Mouse (Mus musculus): ENCODE results near the gene Glb1l. TPM values are rescaled to one million over a fixed set of nuclear protein-coding genes. Genes with fewer than 3 reads are reported as not detected.

Glb1l gene
- polyA plus RNA-seq, 1 experiment from 2014 or later = 34.4 TPM

DNA sequence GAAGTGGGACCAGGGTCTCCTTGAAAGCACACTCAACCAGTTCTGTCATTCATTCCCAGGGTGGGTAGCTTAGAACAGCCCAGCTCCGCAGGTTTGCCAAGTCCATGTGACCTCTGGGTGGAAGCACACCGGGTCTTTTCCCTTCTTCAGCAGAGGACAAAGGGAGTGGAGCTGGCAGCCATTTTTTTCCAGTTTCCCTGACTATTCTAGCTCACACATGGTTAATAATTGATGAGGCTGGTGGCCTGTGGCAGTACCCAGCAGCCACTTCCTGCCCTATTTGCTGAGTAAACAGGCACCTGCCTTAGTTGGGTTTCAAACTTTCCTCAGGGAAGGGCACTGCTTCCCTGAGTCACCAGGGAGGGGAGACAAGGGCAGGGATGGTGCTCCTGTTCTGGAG, 3.8 kb upstream of the Glb1l start:
- no peak overlapping the region for H3K4me2 ChIP-seq (replicated peaks; ENCODE audit: low read depth, low read length)
- no peak overlapping the region for H3K4me3 ChIP-seq (ENCODE audit: low read length)
- no peak for ATAC-seq (ENCODE audit: low FRiP score, low TSS enrichment)
- peaks cover 16% of the 10 kb centered on the region for H3K27me3 ChIP-seq (ENCODE audit: control insufficient read depth, insufficient read depth, low read length)
- WGBS = 59% methylated on average over 2 of the region's 2 CpGs
- H3K9ac ChIP-seq (ENCODE audit: low read depth, low read length) = no peak overlapping the region
- H3K9me3 ChIP-seq (ENCODE audit: control insufficient read depth, low read length) = no peaks in the 10 kb centered on the region
- H3K4me1 ChIP-seq (ENCODE audit: control insufficient read depth, insufficient read depth, low read length) = peaks cover 25% of the 10 kb centered on the region
- H3K36me3 ChIP-seq (ENCODE audit: control insufficient read depth, insufficient read depth, low read length) = peaks cover 34% of the 10 kb centered on the region
- H3K27ac ChIP-seq (ENCODE audit: low read depth, low read length) = peak overlapping the region; percentile 79; the same call in 1 of the 2 replicates

- no peak overlapping the region for H3K4me2 ChIP-seq (replicated peaks; ENCODE audit: low read depth, low read length)
- H3K27ac ChIP-seq (ENCODE audit: low read depth, low read length) = no peak overlapping the region
- no peak overlapping the region for H3K9ac ChIP-seq (ENCODE audit: low read depth, low read length)
These were observed 2.5 kb upstream of the Glb1l start for GRCm38 (mm10) chr1:75213096-75213495.

DNA sequence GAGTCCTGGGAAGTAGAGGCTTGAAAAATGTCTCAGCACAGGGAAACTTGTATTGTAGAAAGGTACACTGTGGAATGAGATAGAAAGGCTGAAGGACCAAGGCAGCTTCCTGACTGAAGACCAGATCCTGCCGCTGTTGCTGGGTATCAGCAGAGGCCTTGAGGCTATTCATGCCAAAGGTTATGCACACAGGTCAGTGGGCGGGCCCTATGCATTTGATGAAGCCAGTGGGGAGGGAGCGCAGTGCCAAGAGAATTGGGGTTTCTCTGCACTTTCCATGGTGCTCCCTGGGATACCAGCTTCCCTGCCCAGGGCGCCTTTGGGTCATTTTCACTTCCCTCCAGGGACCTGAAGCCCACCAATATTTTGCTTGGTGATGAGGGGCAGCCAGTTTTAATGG, 1.9 kb upstream of the Glb1l start:
- H3K36me3 ChIP-seq (ENCODE audit: control insufficient read depth, insufficient read depth, low read length) = peaks cover 34% of the 10 kb centered on the region
- ATAC-seq (ENCODE audit: low FRiP score, low TSS enrichment) = no peak

More at GRCm38 (mm10) chr1:75213096-75213495, 2.5 kb upstream of the Glb1l start:
- Histone ChIP-seq H3K36me3 (ENCODE audit: control insufficient read depth, insufficient read depth, low read length) (peaks cover 34% of the 10 kb centered on the region), H3K27me3 (ENCODE audit: control insufficient read depth, insufficient read depth, low read length) (peaks cover 3% of the 10 kb centered on the region), H3K4me3 (ENCODE audit: low read length) (no peak overlapping the region), H3K4me1 (ENCODE audit: control insufficient read depth, insufficient read depth, low read length) (peaks cover 31% of the 10 kb centered on the region), H3K9me3 (ENCODE audit: control insufficient read depth, low read length) (no peaks in the 10 kb centered on the region)
- no peak for ATAC-seq (ENCODE audit: low FRiP score, low TSS enrichment)
- 90% methylated on average over 7 of the region's 7 CpGs for WGBS

DNA sequence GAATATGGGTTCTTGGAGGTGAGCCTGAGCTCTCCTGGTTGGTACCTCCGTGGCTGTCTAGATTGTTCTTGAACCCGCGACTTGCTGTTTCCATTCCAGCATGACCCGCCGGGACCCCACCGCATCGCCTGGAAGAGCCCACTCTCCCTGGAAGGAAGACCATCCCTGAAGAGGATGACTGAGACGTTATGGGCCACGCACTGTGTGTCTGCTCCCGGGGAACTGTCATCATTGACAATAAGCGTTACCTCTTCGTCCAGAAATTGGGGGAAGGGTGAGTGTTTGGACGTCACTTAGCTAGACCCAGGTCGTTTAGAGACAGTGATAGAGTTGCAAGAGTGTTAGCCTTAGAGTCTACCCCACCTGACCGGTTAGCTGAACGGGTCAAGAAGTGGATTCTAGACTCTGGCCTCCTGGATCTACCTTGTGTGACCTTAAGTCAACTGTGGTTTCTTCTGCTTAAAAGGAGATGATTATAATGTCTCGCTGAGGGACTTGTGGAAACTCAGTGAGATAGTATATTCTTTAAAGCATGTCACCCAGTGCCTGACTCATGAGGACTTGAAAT, 612 bp upstream of the Glb1l start:
- Histone ChIP-seq H3K9me3 (ENCODE audit: control insufficient read depth, low read length) (no peaks in the 10 kb centered on the region), H3K4me3 (ENCODE audit: low read length) (peak overlapping the region; percentile 92), H3K27me3 (ENCODE audit: control insufficient read depth, insufficient read depth, low read length) (no peaks in the 10 kb centered on the region), H3K4me2 (replicated peaks; ENCODE audit: low read depth, low read length) (peak overlapping the region; percentile 86), H3K27ac (ENCODE audit: low read depth, low read length) (no peak overlapping the region), H3K36me3 (ENCODE audit: control insufficient read depth, insufficient read depth, low read length) (peaks cover 34% of the 10 kb centered on the region), H3K9ac (ENCODE audit: low read depth, low read length) (peak overlapping the region; percentile 94), H3K4me1 (ENCODE audit: control insufficient read depth, insufficient read depth, low read length) (peaks cover 33% of the 10 kb centered on the region)
- 13% methylated on average over 17 of the region's 17 CpGs for WGBS
- no peak for ATAC-seq (ENCODE audit: low FRiP score, low TSS enrichment)

More for the DNA sequence above, 1.9 kb upstream of the Glb1l start:
- Histone ChIP-seq H3K27me3 (ENCODE audit: control insufficient read depth, insufficient read depth, low read length) (no peaks in the 10 kb centered on the region), H3K9ac (ENCODE audit: low read depth, low read length) (no peak overlapping the region), H3K9me3 (ENCODE audit: control insufficient read depth, low read length) (no peaks in the 10 kb centered on the region), H3K4me1 (ENCODE audit: control insufficient read depth, insufficient read depth, low read length) (peaks cover 33% of the 10 kb centered on the region), H3K4me2 (replicated peaks; ENCODE audit: low read depth, low read length) (no peak overlapping the region), H3K27ac (ENCODE audit: low read depth, low read length) (no peak overlapping the region), H3K4me3 (ENCODE audit: low read length) (no peak overlapping the region)
- 92% methylated on average over 4 of the region's 4 CpGs for WGBS

- WGBS = 8% methylated on average over 34 of the region's 34 CpGs
- Histone ChIP-seq H3K4me1 (ENCODE audit: control insufficient read depth, insufficient read depth, low read length) (peaks cover 33% of the 10 kb centered on the region), H3K4me3 (ENCODE audit: low read length) (peak overlapping the region; percentile 92), H3K36me3 (ENCODE audit: control insufficient read depth, insufficient read depth, low read length) (peaks cover 22% of the 10 kb centered on the region), H3K27me3 (ENCODE audit: control insufficient read depth, insufficient read depth, low read length) (no peaks in the 10 kb centered on the region), H3K9me3 (ENCODE audit: control insufficient read depth, low read length) (no peaks in the 10 kb centered on the region), H3K27ac (ENCODE audit: low read depth, low read length) (peak overlapping the region; percentile 6; the same call in 1 of the 2 replicates), H3K4me2 (replicated peaks; ENCODE audit: low read depth, low read length) (peak overlapping the region; percentile 86), H3K9ac (ENCODE audit: low read depth, low read length) (peak overlapping the region; percentile 70)
- ATAC-seq (ENCODE audit: low FRiP score, low TSS enrichment) = peak; percentile 40
These were observed 1.5 kb downstream of the Glb1l start for GRCm38 (mm10) chr1:75208967-75209678.

GRCm38 (mm10) chr1:75201236-75201635, 9.4 kb downstream of the Glb1l start:
- H3K27ac ChIP-seq (ENCODE audit: low read depth, low read length) = no peak overlapping the region
- H3K4me2 ChIP-seq (replicated peaks; ENCODE audit: low read depth, low read length) = no peak overlapping the region
- H3K9me3 ChIP-seq (ENCODE audit: control insufficient read depth, low read length) = no peaks in the 10 kb centered on the region
- no peak overlapping the region for H3K4me3 ChIP-seq (ENCODE audit: low read length)
- no peak overlapping the region for H3K9ac ChIP-seq (ENCODE audit: low read depth, low read length)
- H3K4me1 ChIP-seq (ENCODE audit: control insufficient read depth, insufficient read depth, low read length) = no peaks in the 10 kb centered on the region
- H3K36me3 ChIP-seq (ENCODE audit: control insufficient read depth, insufficient read depth, low read length) = peaks cover 35% of the 10 kb centered on the region
- H3K27me3 ChIP-seq (ENCODE audit: control insufficient read depth, insufficient read depth, low read length) = no peaks in the 10 kb centered on the region
- WGBS = 100% methylated on average over 1 of the region's 1 CpGs
- no peak for ATAC-seq (ENCODE audit: low FRiP score, low TSS enrichment)

DNA sequence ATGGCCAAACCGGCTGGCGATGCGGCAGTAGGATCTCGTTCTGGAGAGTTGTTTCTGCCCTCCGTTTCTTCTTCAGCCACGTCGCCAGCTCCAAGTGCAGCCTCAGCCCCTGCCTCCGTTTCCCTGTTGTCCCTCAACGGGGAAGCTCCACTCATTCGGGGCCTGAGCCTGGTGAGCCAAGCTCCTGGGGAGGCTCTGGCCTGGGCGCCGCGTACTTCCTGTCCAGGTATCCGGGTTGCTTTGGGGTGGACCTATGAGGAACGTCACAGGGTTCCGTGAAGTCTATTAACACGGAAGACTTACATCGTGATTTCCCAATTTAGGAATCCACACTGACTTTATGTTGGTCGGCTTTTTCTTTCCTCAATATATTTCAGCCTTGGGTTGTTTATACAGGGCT, 18.2 kb downstream of the Glb1l start:
- ATAC-seq (ENCODE audit: low FRiP score, low TSS enrichment) = peak; percentile 21; the same call in 1 of the 2 replicates
- peaks cover 9% of the 10 kb centered on the region for H3K4me1 ChIP-seq (ENCODE audit: control insufficient read depth, insufficient read depth, low read length)

DNA sequence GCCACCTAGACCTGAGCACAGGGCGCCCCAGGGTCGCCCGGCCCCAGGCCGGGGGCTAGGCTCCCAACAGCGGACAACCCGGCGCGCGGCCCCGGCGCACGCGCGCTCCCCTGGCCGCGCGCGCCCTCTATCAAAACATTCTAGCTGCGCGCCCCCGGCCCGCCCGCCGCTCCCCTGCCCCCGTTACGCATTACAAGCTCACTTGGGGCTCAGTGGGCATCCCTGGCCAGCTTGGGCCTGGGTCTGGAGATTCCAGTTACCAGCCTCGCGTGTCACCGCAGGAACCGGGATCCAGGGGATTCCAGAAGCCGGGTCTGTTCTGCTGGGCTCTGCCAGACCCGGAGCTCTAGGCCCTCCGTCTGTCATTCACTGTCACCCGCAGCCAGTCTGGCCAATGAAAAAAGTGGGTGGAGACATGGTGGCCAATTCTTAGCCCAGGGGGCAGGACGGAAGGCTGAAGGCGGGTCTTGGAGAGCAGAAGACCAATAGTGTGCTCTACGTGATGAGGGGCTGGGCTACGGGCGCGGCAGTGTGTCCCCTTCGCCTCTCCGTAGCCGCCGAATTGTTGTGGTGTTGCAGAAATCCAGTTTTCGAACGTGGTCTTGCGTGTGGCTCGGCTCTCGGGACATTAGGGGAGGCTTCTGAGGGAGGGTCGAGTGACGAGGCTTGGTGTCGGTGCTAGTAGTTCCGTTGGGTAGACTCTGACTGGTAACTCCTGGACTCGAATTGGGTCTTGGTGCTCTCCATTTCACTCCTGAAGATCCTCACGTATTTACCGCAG, 18.8 kb downstream of the Glb1l start, which contains the start of the genes Ankzf1 and Atg9a:
TSS of gene Ankzf1 (plus strand) at position 530 of the 781 bp plus-strand sequence.
TSS of gene Atg9a (minus strand) at position 575 of the 781 bp plus-strand sequence.
- Histone ChIP-seq H3K4me1 (ENCODE audit: control insufficient read depth, insufficient read depth, low read length) (peaks cover 9% of the 10 kb centered on the region), H3K27me3 (ENCODE audit: control insufficient read depth, insufficient read depth, low read length) (no peaks in the 10 kb centered on the region), H3K36me3 (ENCODE audit: control insufficient read depth, insufficient read depth, low read length) (peaks cover 23% of the 10 kb centered on the region; the same call in 1 of the 2 replicates), H3K27ac (ENCODE audit: low read depth, low read length) (peak within 1 kb of the TSS; percentile 94), H3K9me3 (ENCODE audit: control insufficient read depth, low read length) (no peaks in the 10 kb centered on the region), H3K4me3 (ENCODE audit: low read length) (peak within 1 kb of the TSS; percentile 88), H3K9ac (ENCODE audit: low read depth, low read length) (peak within 1 kb of the TSS; percentile 78), H3K4me2 (replicated peaks; ENCODE audit: low read depth, low read length) (peak within 1 kb of the TSS; percentile 93)
- WGBS = under 1% methylated on average over 56 of the region's 56 CpGs
- peak; percentile 100 for ATAC-seq (ENCODE audit: low FRiP score, low TSS enrichment)

More for the DNA sequence above, 18.2 kb downstream of the Glb1l start:
- H3K4me3 ChIP-seq (ENCODE audit: low read length) = peak overlapping the region; percentile 88
- no peaks in the 10 kb centered on the region for H3K9me3 ChIP-seq (ENCODE audit: control insufficient read depth, low read length)
- peak overlapping the region; percentile 94 for H3K27ac ChIP-seq (ENCODE audit: low read depth, low read length)
- under 1% methylated on average over 19 of the region's 19 CpGs for whole genome bisulfite sequencing
- peak overlapping the region; percentile 93 for H3K4me2 ChIP-seq (replicated peaks; ENCODE audit: low read depth, low read length)
- peak overlapping the region; percentile 78 for H3K9ac ChIP-seq (ENCODE audit: low read depth, low read length)
- peaks cover 24% of the 10 kb centered on the region; the same call in 1 of the 2 replicates for H3K36me3 ChIP-seq (ENCODE audit: control insufficient read depth, insufficient read depth, low read length)
- no peaks in the 10 kb centered on the region for H3K27me3 ChIP-seq (ENCODE audit: control insufficient read depth, insufficient read depth, low read length)
